Mouse (Mus musculus) CH12.LX (cell line): ENCODE results near the gene Vwa7. TPM values are rescaled to one million over a fixed set of nuclear protein-coding genes. Genes with fewer than 3 reads are reported as not detected.

Experiments
- DNase-seq: peaks from one replicate; pipeline ENCODE4 v3.0.0-alpha.2; 2013; ENCODE audit errors: extremely low read depth
- H3K27ac ChIP-seq: 2 replicates; pipeline ENCODE4 v1.5.1; 2012; ENCODE audit warnings: low read depth, mild to moderate bottlenecking, control low read depth, moderate library complexity; ENCODE audit not compliant: insufficient read depth
- H3K27me3 ChIP-seq: replicated peaks from 2 replicates; pipeline ENCODE3; 2012; ENCODE audit warnings: inconsistent platforms
- H3K36me3 ChIP-seq, 2 experiments: replicated peaks in 1 of 2; 2 replicates each; pipeline versions ENCODE3 to v1.6.1; 2012; ENCODE audit warnings: inconsistent platforms in 1 of 2, low read length in 1 of 2, mild to moderate bottlenecking in 1 of 2, mixed read lengths in 1 of 2, moderate library complexity in 1 of 2; ENCODE audit not compliant: control insufficient read depth in 1 of 2, insufficient read depth in 1 of 2
- H3K4me1 ChIP-seq, 2 experiments: 2 replicates each; pipeline ENCODE4 v1.6.1; 2012; ENCODE audit warnings: inconsistent platforms in 1 of 2, moderate library complexity in 1 of 2; ENCODE audit not compliant: insufficient read depth in 2 of 2, control insufficient read depth in 1 of 2
- H3K4me2 ChIP-seq: 2 replicates; pipeline ENCODE4 v1.6.1; 2012; ENCODE audit warnings: low read depth, mild to moderate bottlenecking, control low read depth; ENCODE audit not compliant: poor library complexity, insufficient read depth, severe bottlenecking
- H3K4me3 ChIP-seq, 3 experiments: fragments of 150-350 bp in 1 of 3; sonication (generic) in 1 of 3; replicated peaks in 1 of 3; 2 replicates each; pipeline versions ENCODE3 to v1.5.1; 2011 to 2012; ENCODE audit warnings: low read depth in 2 of 3, low read length in 2 of 3, mild to moderate bottlenecking in 2 of 3, moderate library complexity in 2 of 3, control low read depth in 1 of 3, improper control_type of control experiment in 1 of 3, inconsistent platforms in 1 of 3, mixed read lengths in 1 of 3; ENCODE audit not compliant: poor library complexity in 1 of 3
- H3K79me2 ChIP-seq: replicated peaks from 2 replicates; pipeline ENCODE4 v1.6.1; 2012; ENCODE audit warnings: mild to moderate bottlenecking, moderate library complexity; ENCODE audit not compliant: control insufficient read depth, poor library complexity, insufficient read depth, severe bottlenecking; ENCODE audit errors: extremely low read depth
- H3K9ac ChIP-seq: 2 replicates; pipeline ENCODE4 v1.6.1; 2012; ENCODE audit warnings: low read depth, mild to moderate bottlenecking, control low read depth, moderate library complexity; ENCODE audit not compliant: insufficient read depth
- H3K9me3 ChIP-seq: replicated peaks from 2 replicates; pipeline ENCODE3; 2012; ENCODE audit warnings: low read length, inconsistent platforms, mixed read lengths
- BHLHE40 ChIP-seq: IDR thresholded peaks from 2 replicates; pipeline ENCODE4 v1.6.1; 2011; ENCODE audit warnings: mild to moderate bottlenecking, low read depth, low read length, improper control_type of control experiment
- CHD2 ChIP-seq: IDR thresholded peaks from 2 replicates; pipeline ENCODE4 v1.6.1; 2011; ENCODE audit warnings: low read length, improper control_type of control experiment
- CTCF ChIP-seq, 2 experiments: IDR thresholded peaks in 1 of 2; conservative IDR thresholded peaks in 1 of 2; 2 replicates each; pipeline ENCODE4 v1.5.1; 2011 to 2012; ENCODE audit warnings: low read depth in 2 of 2, low read length in 2 of 2, improper control_type of control experiment in 1 of 2, inconsistent platforms in 1 of 2, mild to moderate bottlenecking in 1 of 2, moderate library complexity in 1 of 2
- E2F4 ChIP-seq: IDR thresholded peaks from 2 replicates; pipeline ENCODE4 v1.6.1; 2011; ENCODE audit warnings: low read depth, low read length, improper control_type of control experiment; ENCODE audit not compliant: insufficient replicate concordance
- EP300 ChIP-seq: IDR thresholded peaks from 2 replicates; pipeline ENCODE4 v1.6.1; 2011; ENCODE audit warnings: low read length, improper control_type of control experiment
- GABPA ChIP-seq: IDR thresholded peaks from 2 replicates; pipeline ENCODE4 v1.6.1; 2012; ENCODE audit warnings: low read depth, low read length, improper control_type of control experiment, inconsistent platforms; ENCODE audit not compliant: insufficient replicate concordance
- HCFC1 ChIP-seq: IDR thresholded peaks from 2 replicates; pipeline ENCODE4 v1.6.1; 2012; ENCODE audit warnings: low read depth, mild to moderate bottlenecking, inconsistent platforms, low read length, improper control_type of control experiment
- MEF2A ChIP-seq: IDR thresholded peaks from 2 replicates; pipeline ENCODE4 v1.6.1; 2014; ENCODE audit warnings: low read depth, mild to moderate bottlenecking, inconsistent platforms, low read length, improper control_type of control experiment, borderline replicate concordance
- MXI1 ChIP-seq: IDR thresholded peaks from 2 replicates; pipeline ENCODE4 v1.6.1; 2011; ENCODE audit warnings: mild to moderate bottlenecking, low read depth, low read length, improper control_type of control experiment
- NELFE ChIP-seq: IDR thresholded peaks from 2 replicates; pipeline ENCODE4 v1.6.1; 2011; ENCODE audit warnings: low read depth, low read length, improper control_type of control experiment
- PAX5 ChIP-seq: IDR thresholded peaks from 2 replicates; pipeline ENCODE4 v1.6.1; 2012; ENCODE audit warnings: low read length, inconsistent platforms, mixed read lengths
- RAD21 ChIP-seq: IDR thresholded peaks from 2 replicates; pipeline ENCODE4 v1.6.1; 2011; ENCODE audit warnings: low read depth, mild to moderate bottlenecking, low read length, improper control_type of control experiment, moderate library complexity
- SIN3A ChIP-seq: IDR thresholded peaks from 2 replicates; pipeline ENCODE4 v1.6.1; 2012; ENCODE audit warnings: low read length, improper control_type of control experiment, inconsistent platforms
- TCF12 ChIP-seq: IDR thresholded peaks from 2 replicates; pipeline ENCODE4 v1.6.1; 2014; ENCODE audit warnings: low read depth, mild to moderate bottlenecking, inconsistent platforms, low read length, improper control_type of control experiment
- USF1 ChIP-seq: IDR thresholded peaks from 2 replicates; pipeline ENCODE4 v1.6.1; 2014; ENCODE audit warnings: low read depth, mild to moderate bottlenecking, inconsistent platforms, low read length, improper control_type of control experiment
- ZC3H11A ChIP-seq: IDR thresholded peaks from 2 replicates; pipeline ENCODE4 v1.6.1; 2012; ENCODE audit warnings: low read depth, mild to moderate bottlenecking, inconsistent platforms, low read length, improper control_type of control experiment
- ZKSCAN1 ChIP-seq: IDR thresholded peaks from 2 replicates; pipeline ENCODE4 v1.6.1; 2012; ENCODE audit warnings: low read depth, inconsistent platforms, low read length, improper control_type of control experiment, borderline replicate concordance
- dilution Hi-C: fragments of 300-500 bp; cut with MboI; formaldehyde crosslinking; loops from 2 replicates; pipeline ENCODE4 v1.14.3; 2020; ENCODE audit warnings: low sequenced_read_pairs; ENCODE audit not compliant: extremely low pct_unique_long_range_greater_than_20kb, extremely low pct_ligation_motif_present
- in situ Hi-C: fragments of 300-500 bp; cut with MboI; formaldehyde crosslinking; loops from 3 replicates; pipeline ENCODE4 v1.14.3; 2019; ENCODE audit warnings: low sequenced_read_pairs, low pct_ligation_motif_present, low pct_unique_long_range_greater_than_20kb, mixed read lengths
- polyA plus RNA-seq: library from polyadenylated mRNA; unstranded; fragments of >175 nt; gene quantifications from 2 replicates; pipeline ENCODE4 v1.2.1, GENCODE M21; 2012; ENCODE audit warnings: low read depth; ENCODE audit not compliant: insufficient read length
- total RNA-seq, 2 experiments: library from RNA; depleted of rRNA; stranded (reverse); fragments of 300-350 nt in 1 of 2; fragments of >200 nt in 1 of 2; gene quantifications; 2 replicates each; pipeline ENCODE4 v1.2.3; 2012 to 2014

Gene Vwa7
- total and polyA plus RNA-seq, 3 experiments, result 0.42 to 1.2 TPM; not detected in 1

- H3K4me2 ChIP-seq, result no peak overlapping the region
- dilution Hi-C loops, result no loop called here
- DNase-seq, result no peak
- no peak for TF ChIP-seq BHLHE40
- no peak for TF ChIP-seq SIN3A
- TF ChIP-seq MXI1, result no peak
- TF ChIP-seq E2F4, result no peak
- no peak for TF ChIP-seq RAD21
- no peak for TF ChIP-seq HCFC1
- no peak for TF ChIP-seq MEF2A
- no peak for TF ChIP-seq NELFE
- TF ChIP-seq GABPA, result no peak
- no peak for TF ChIP-seq PAX5
- no peak for TF ChIP-seq ZKSCAN1
- no peak for TF ChIP-seq EP300
- TF ChIP-seq CHD2, result no peak
- no peak for TF ChIP-seq CTCF (conservative IDR thresholded peaks at IDR 0.05 in 1 of 2, IDR thresholded peaks at IDR 0.05 in 1 of 2; ENCODE audit: low read depth in 2 of 2, low read length in 2 of 2)
- no peak for TF ChIP-seq USF1
- no peak for TF ChIP-seq ZC3H11A
- in situ Hi-C loops, result loop anchor here (5.0 kb wide), 1 partner anchor 46 kb away; no protein-coding TSS in a partner anchor
- no peak overlapping the region for H3K4me3 ChIP-seq
- H3K9me3 ChIP-seq, result no peaks in the 10 kb centered on the region
- H3K79me2 ChIP-seq, result no peaks in the 10 kb centered on the region
- H3K36me3 ChIP-seq, result peaks cover 0 to 12% of the 10 kb centered on the region in 2 experiments
- no peaks in the 10 kb centered on the region for H3K27me3 ChIP-seq
- H3K27ac ChIP-seq, result no peak overlapping the region
- 0 out of 4 replicates have a peak, but pooled peaks cover 2 to 4% of the 10 kb centered on the region in 2 experiments for H3K4me1 ChIP-seq
- no peak overlapping the region for H3K9ac ChIP-seq
These were observed 52.0 kb downstream of the Vwa7 start for GRCm38 (mm10) chr17:35068213-35068914.

- no peak for TF ChIP-seq TCF12
- TF ChIP-seq ZC3H11A, result no peak
- TF ChIP-seq E2F4, result no peak
- no peaks in the 10 kb centered on the region for H3K27me3 ChIP-seq
- H3K79me2 ChIP-seq, result no peaks in the 10 kb centered on the region
- no peak overlapping the region for H3K4me2 ChIP-seq
- no peaks in the 10 kb centered on the region for H3K36me3 ChIP-seq
- DNase-seq, result no peak
- no peak overlapping the region for H3K27ac ChIP-seq
- H3K9ac ChIP-seq, result no peak overlapping the region
- H3K4me3 ChIP-seq, result no peak overlapping the region
- in situ Hi-C loops, result no loop called here
- no peaks in the 10 kb centered on the region for H3K9me3 ChIP-seq
- H3K4me1 ChIP-seq, result 0 out of 4 replicates have a peak, but pooled peaks cover 2 to 4% of the 10 kb centered on the region in 2 experiments
- dilution Hi-C loops, result no loop called here
These were observed 54.3 kb downstream of the Vwa7 start for GRCm38 (mm10) chr17:35070556-35071229.
